Mouse (Mus musculus) forebrain, embryonic 14.5 days (tissue): ENCODE measurements at regions not wholly inside any gene's neighbourhood (a gene's known extent, or its start where the extent isn't known, plus 50 kb on each side); places are given as distances from the start of the nearest gene placed in this dataset.
A peak's percentile ranks its signal among the peaks of the same experiment; 100 is the strongest.
"Not testable (repeated sequence)": the region's sequence is repeated elsewhere in the genome, so short reads cannot be mapped to it uniquely, and the experiment has no call there.

Experiments used
- ATAC-seq: fragments of 200-750 bp; cut with Nextera tagmentation; 2 replicates; pipeline ENCODE4 v1.8.0; 2017; ENCODE audit warnings: mild to moderate bottlenecking, moderate library complexity
- DNase-seq: peaks from one replicate; pipeline ENCODE4 v3.0.0-alpha.2; 2015; ENCODE audit warnings: low spot score
- H3K27ac ChIP-seq: fragments of 300-500 bp; sonication (generic); 2 replicates; pipeline ENCODE4 v1.5.1; 2014; ENCODE audit warnings: low read depth, mild to moderate bottlenecking, control low read depth, low read length, moderate library complexity
- H3K27me3 ChIP-seq: fragments of 300-500 bp; sonication (generic); replicated peaks from 2 replicates; pipeline ENCODE4 v1.6.1; 2014; ENCODE audit warnings: low read length, control low read depth, mixed read lengths; ENCODE audit not compliant: control insufficient read depth, insufficient read depth
- H3K36me3 ChIP-seq: fragments of 300-500 bp; sonication (generic); 2 replicates; pipeline ENCODE4 v1.6.1; 2014; ENCODE audit warnings: low read length, control low read depth; ENCODE audit not compliant: control insufficient read depth, insufficient read depth
- H3K4me1 ChIP-seq: fragments of 300-500 bp; sonication (generic); 2 replicates; pipeline ENCODE4 v1.6.1; 2014; ENCODE audit warnings: antibody characterized with exemption, low read length, control low read depth; ENCODE audit not compliant: control insufficient read depth, insufficient read depth
- H3K4me2 ChIP-seq: fragments of 300-500 bp; sonication (generic); 2 replicates; pipeline ENCODE4 v1.6.1; 2014; ENCODE audit warnings: mild to moderate bottlenecking, control low read depth, low read length
- H3K4me3 ChIP-seq: fragments of 300-500 bp; sonication (generic); 2 replicates; pipeline ENCODE4 v1.5.1; 2014; ENCODE audit warnings: low read depth, low read length, control low read depth
- H3K9ac ChIP-seq: fragments of 300-500 bp; sonication (generic); 2 replicates; pipeline ENCODE4 v1.6.1; 2014; ENCODE audit warnings: mild to moderate bottlenecking, low read length, control low read depth, moderate library complexity
- H3K9me3 ChIP-seq: fragments of 300-500 bp; sonication (generic); replicated peaks from 2 replicates; pipeline ENCODE4 v1.6.1; 2016; ENCODE audit warnings: low read length, control low read depth, mixed read lengths; ENCODE audit not compliant: control insufficient read depth
- WGBS: fragments of 180-500 bp; shearing (Covaris S2); extraction: QIAGEN DNeasy Blood & Tissue Kit; methylation state at CpG from one replicate; pipeline ENCODE4 v1.1.7; 2014; 5-methylcytosine and 5-hydroxymethylcytosine counted together

- ATAC-seq = no peak
- no peak for DNase-seq
- WGBS = 79% methylated on average over 3 of the region's 3 CpGs
- Histone ChIP-seq H3K4me3 (no peak overlapping the region), H3K9ac (no peak overlapping the region), H3K27me3 (no peaks in the 10 kb centered on the region), H3K27ac (no peak overlapping the region), H3K9me3 (no peaks in the 10 kb centered on the region), H3K4me1 (no peaks in the 10 kb centered on the region), H3K36me3 (no peaks in the 10 kb centered on the region), H3K4me2 (no peak overlapping the region)
These were observed 136.9 kb upstream of the Camk1g start for GRCm38 (mm10) chr1:193506991-193507390.

GRCm38 (mm10) chr1:193505381-193505780, 135.3 kb upstream of the Camk1g start:
- Histone ChIP-seq H3K9me3 (no peaks in the 10 kb centered on the region), H3K4me3 (no peak overlapping the region), H3K4me2 (no peak overlapping the region), H3K27ac (no peak overlapping the region), H3K27me3 (no peaks in the 10 kb centered on the region), H3K4me1 (0 out of 2 replicates have a peak, but pooled peaks cover under 1% of the 10 kb centered on the region), H3K9ac (no peak overlapping the region), H3K36me3 (no peaks in the 10 kb centered on the region)
- no peak for ATAC-seq
- DNase-seq = no peak
- 45% methylated on average over 3 of the region's 3 CpGs for WGBS

- Histone ChIP-seq H3K9me3 (no peaks in the 10 kb centered on the region), H3K4me3 (no peak overlapping the region), H3K27ac (no peak overlapping the region), H3K9ac (no peak overlapping the region), H3K27me3 (no peaks in the 10 kb centered on the region), H3K36me3 (no peaks in the 10 kb centered on the region), H3K4me1 (peaks cover 3% of the 10 kb centered on the region; the same call in 1 of the 2 replicates), H3K4me2 (no peak overlapping the region)
- ATAC-seq = no peak
- DNase-seq = no peak
- 59% methylated on average over 3 of the region's 3 CpGs for WGBS
These were observed 134.5 kb upstream of the Camk1g start for GRCm38 (mm10) chr1:193504611-193505010.

GRCm38 (mm10) chr1:193503624-193504325, 133.7 kb upstream of the Camk1g start:
- H3K9me3 ChIP-seq = no peaks in the 10 kb centered on the region
- H3K36me3 ChIP-seq = no peaks in the 10 kb centered on the region
- H3K27me3 ChIP-seq = no peaks in the 10 kb centered on the region
- no peak overlapping the region for H3K9ac ChIP-seq
- WGBS = 31% methylated on average over 3 of the region's 3 CpGs
- H3K4me2 ChIP-seq = no peak overlapping the region
- no peak overlapping the region for H3K4me3 ChIP-seq
- peak; percentile 73; the same call in 1 of the 2 replicates for ATAC-seq
- H3K27ac ChIP-seq = no peak overlapping the region
- peak; percentile 76 for DNase-seq
- H3K4me1 ChIP-seq = peaks cover 3% of the 10 kb centered on the region; the same call in 1 of the 2 replicates

- Histone ChIP-seq H3K4me3 (no peak overlapping the region), H3K27ac (no peak overlapping the region), H3K36me3 (no peaks in the 10 kb centered on the region), H3K9me3 (no peaks in the 10 kb centered on the region), H3K9ac (no peak overlapping the region), H3K4me1 (peaks cover 10% of the 10 kb centered on the region), H3K27me3 (no peaks in the 10 kb centered on the region), H3K4me2 (no peak overlapping the region)
- DNase-seq = peak; percentile 48
- 0 out of 2 replicates have a peak, but pooled peaks have one; percentile 32 for ATAC-seq
- 28% methylated on average over 9 of the region's 9 CpGs for WGBS
These were observed 126.4 kb upstream of the Camk1g start for GRCm38 (mm10) chr1:193496265-193497183.

- no peaks in the 10 kb centered on the region; the same call in 1 of the 2 replicates for H3K27me3 ChIP-seq
- H3K4me1 ChIP-seq = 0 out of 2 replicates have a peak, but pooled peaks cover 4% of the 10 kb centered on the region
- H3K27ac ChIP-seq = no peak overlapping the region
- ATAC-seq = no peak
- H3K36me3 ChIP-seq = no peaks in the 10 kb centered on the region
- H3K4me3 ChIP-seq = no peak overlapping the region
- 43% methylated on average over 6 of the region's 6 CpGs for WGBS
- no peaks in the 10 kb centered on the region for H3K9me3 ChIP-seq
- H3K9ac ChIP-seq = no peak overlapping the region
- DNase-seq = peak; percentile 55
- no peak overlapping the region for H3K4me2 ChIP-seq
These were observed 117.9 kb upstream of the Camk1g start for GRCm38 (mm10) chr1:193488039-193488438.

GRCm38 (mm10) chr1:193486668-193487067, 116.6 kb upstream of the Camk1g start:
- not testable (repeated sequence) for H3K9ac ChIP-seq, H3K36me3 ChIP-seq, ATAC-seq, H3K27ac ChIP-seq, H3K27me3 ChIP-seq, DNase-seq, H3K9me3 ChIP-seq, H3K4me1 ChIP-seq, H3K4me3 ChIP-seq, H3K4me2 ChIP-seq
- 10% methylated on average over 2 of the region's 2 CpGs for WGBS

GRCm38 (mm10) chr1:193484977-193485376, 114.9 kb upstream of the Camk1g start:
- no peak for DNase-seq
- no peak overlapping the region for H3K4me2 ChIP-seq
- 89% methylated on average over 11 of the region's 11 CpGs for WGBS

More at GRCm38 (mm10) chr1:193484977-193485376, 114.9 kb upstream of the Camk1g start:
- ATAC-seq = no peak
- Histone ChIP-seq H3K36me3 (no peaks in the 10 kb centered on the region), H3K4me3 (no peak overlapping the region), H3K9me3 (no peaks in the 10 kb centered on the region), H3K4me1 (0 out of 2 replicates have a peak, but pooled peaks cover 4% of the 10 kb centered on the region), H3K27ac (no peak overlapping the region), H3K27me3 (peaks cover 2% of the 10 kb centered on the region; the same call in 1 of the 2 replicates), H3K9ac (no peak overlapping the region)
